8 mouse cellular contexts compared by ENCODE assay signal in genomic region chr8:70128435-70128834, GRCm38 (mm10). TPM values are rescaled to one million over a fixed set of nuclear protein-coding genes. Genes with fewer than 3 reads are reported as not detected.
DNase-seq lines count a peak whose midpoint lies in the region; ATAC-seq and TF ChIP-seq lines count a peak whose summit lies in the region.

No protein-coding gene starts in this region.

- no peak for TF ChIP-seq CTCF in cerebellum, adult 2 months (IDR thresholded peaks at IDR 0.05; ENCODE audit: borderline replicate concordance, insufficient read depth, low read depth, low read length)
- TF ChIP-seq CTCF in layer of hippocampus, adult 2 months (conservative IDR thresholded peaks at IDR 0.05) = no peak

- H3K4me1 ChIP-seq in cerebellum, adult 2 months (ENCODE audit: control insufficient read depth, insufficient read depth, low read length) = peaks cover 9% of the 10 kb centered on the region

- no peak for ATAC-seq in CD4-positive, CD25-positive, alpha-beta regulatory T cell, adult 4 months
- ATAC-seq in activated CD4-positive, CD25-positive, alpha-beta regulatory T cell, adult 4 months = no peak

- no peaks in the 10 kb centered on the region for H3K27me3 ChIP-seq in cerebellum, adult 2 months (ENCODE audit: control insufficient read depth, insufficient read depth, low read length)

- no peak overlapping the region for H3K27ac ChIP-seq in cerebellum, adult 2 months (ENCODE audit: insufficient read depth, low read length)
- peak overlapping the region; percentile 90 for H3K27ac ChIP-seq in layer of hippocampus, adult 2 months

- H3K4me3 ChIP-seq in cerebellum, adult 2 months (replicated peaks; ENCODE audit: insufficient read depth, low read depth, low read length) = no peak overlapping the region
- no peak overlapping the region for H3K4me3 ChIP-seq in layer of hippocampus, adult 2 months

- TF ChIP-seq POLR2A in cerebellum, adult 2 months (IDR thresholded peaks at IDR 0.05; ENCODE audit: borderline replicate concordance, insufficient read depth, low read length) = no peak

- peak; percentile 42 to 48 for DNase-seq in cerebellum, adult 2 months
- DNase-seq in cerebellum, adult 9-10 months = no peak
- DNase-seq in lung, postnatal 10 days = peak; percentile 66
- DNase-seq in lung, adult 18-20 months = no peak
- peak; percentile 83 to 86 for DNase-seq in heart, adult 18-20 months
- peak; percentile 64 to 67 for DNase-seq in layer of hippocampus, adult 2 months (ENCODE audit: low spot score in 2 of 2)

- 30% methylated on average over 3 of the region's 3 CpGs for WGBS in cerebellum, adult 2 months

RNA-seq across cellular contexts. Expression of gene Nr2c2ap, which starts 2.7 kb away (rescaled TPM):
- polyA plus RNA-seq in cerebellum, adult 2 months (2012; rRNA removed) = 19.9 and 20.9 TPM in 2 replicates
- 1 to 10 TPM; 7.5 to 7.9 TPM for total RNA-seq in heart, adult 18-20 months (2021)
- 10 to 100 TPM; 29.2 to 32.8 TPM for total RNA-seq in layer of hippocampus, adult 2 months (2021)
- polyA plus RNA-seq in CD4-positive, CD25-positive, alpha-beta regulatory T cell, adult 4 months (2017; shearing (Covaris generic)) = 10 to 100 TPM; 43.0 to 59.3 TPM
- 10 to 100 TPM; 34.3 to 56.0 TPM for polyA plus RNA-seq in activated CD4-positive, CD25-positive, alpha-beta regulatory T cell, adult 4 months (2017; shearing (Covaris generic))

RNA-seq across cellular contexts. Expression of gene Ncan, which starts 7.8 kb away (rescaled TPM):
- 13.3 and 15.2 TPM in 2 replicates for polyA plus RNA-seq in cerebellum, adult 2 months (2012; rRNA removed)
- total RNA-seq in heart, adult 18-20 months (2021) = under 1 TPM in 1 of 2 experiments, not detected in 1; 0.03 TPM
- 100 to 1,000 TPM; 146 to 158 TPM for total RNA-seq in layer of hippocampus, adult 2 months (2021)
- not detected for polyA plus RNA-seq in CD4-positive, CD25-positive, alpha-beta regulatory T cell, adult 4 months (2017; shearing (Covaris generic))
- not detected for polyA plus RNA-seq in activated CD4-positive, CD25-positive, alpha-beta regulatory T cell, adult 4 months (2017; shearing (Covaris generic))

RNA-seq across cellular contexts. Expression of gene Rfxank, which starts 10.5 kb away (rescaled TPM):
- polyA plus RNA-seq in cerebellum, adult 2 months (2012; rRNA removed) = 24.8 and 27.5 TPM in 2 replicates
- 10 to 100 TPM; 19.8 to 19.9 TPM for total RNA-seq in heart, adult 18-20 months (2021)
- total RNA-seq in layer of hippocampus, adult 2 months (2021) = 10 to 100 TPM; 14.2 to 15.7 TPM
- polyA plus RNA-seq in CD4-positive, CD25-positive, alpha-beta regulatory T cell, adult 4 months (2017; shearing (Covaris generic)) = 10 to 100 TPM; 67.2 to 81.8 TPM
- polyA plus RNA-seq in activated CD4-positive, CD25-positive, alpha-beta regulatory T cell, adult 4 months (2017; shearing (Covaris generic)) = 10 to 100 TPM; 36.2 to 58.5 TPM

RNA-seq across cellular contexts. Expression of gene Borcs8, which starts 10.9 kb away (rescaled TPM):
- polyA plus RNA-seq in cerebellum, adult 2 months (2012; rRNA removed) = 98.9 and 101 TPM in 2 replicates
- total RNA-seq in heart, adult 18-20 months (2021) = 10 to 100 TPM; 17.6 to 28.5 TPM
- total RNA-seq in layer of hippocampus, adult 2 months (2021) = 10 to 100 TPM; 50.2 to 50.8 TPM
- 10 to 100 TPM; 76.8 to 91.1 TPM for polyA plus RNA-seq in CD4-positive, CD25-positive, alpha-beta regulatory T cell, adult 4 months (2017; shearing (Covaris generic))
- polyA plus RNA-seq in activated CD4-positive, CD25-positive, alpha-beta regulatory T cell, adult 4 months (2017; shearing (Covaris generic)) = 100 to 1,000 TPM in 1 of 2 experiments, 10 to 100 TPM in 1; 98.5 to 112 TPM

RNA-seq across cellular contexts. Expression of gene Mef2b, which starts 11.1 kb away (rescaled TPM):
- 0.38 and 0.43 TPM in 2 replicates for polyA plus RNA-seq in cerebellum, adult 2 months (2012; rRNA removed)
- under 1 TPM in 1 of 2 experiments, not detected in 1; 0.31 TPM for total RNA-seq in heart, adult 18-20 months (2021)
- under 1 TPM; 0.37 to 0.41 TPM for total RNA-seq in layer of hippocampus, adult 2 months (2021)
- 1 to 10 TPM in 1 of 2 experiments, not detected in 1; 1.5 TPM for polyA plus RNA-seq in CD4-positive, CD25-positive, alpha-beta regulatory T cell, adult 4 months (2017; shearing (Covaris generic))
- not detected for polyA plus RNA-seq in activated CD4-positive, CD25-positive, alpha-beta regulatory T cell, adult 4 months (2017; shearing (Covaris generic))

Comparison
In these comparisons a context has a peak if more than half of its experiments do, and no peak if none do; other contexts are left out.
1. DNase-seq: peak in cerebellum, adult 2 months (2 of 2), lung, postnatal 10 days (single experiment), heart, adult 18-20 months (2 of 2) and layer of hippocampus, adult 2 months (2 of 2); none in cerebellum, adult 9-10 months (single experiment) and lung, adult 18-20 months (0 of 2).
2. RNA of gene Ncan, which starts 7.8 kb away (polyA plus RNA-seq): 13.3 to 15.2 TPM in cerebellum, adult 2 months; not detected in activated CD4-positive, CD25-positive, alpha-beta regulatory T cell, adult 4 months and not detected in CD4-positive, CD25-positive, alpha-beta regulatory T cell, adult 4 months; every median in the first group is over 10 times any median in the second.